Mouse (Mus musculus): ENCODE results near the gene Urad. TPM values are rescaled to one million over a fixed set of nuclear protein-coding genes. Genes with fewer than 3 reads are reported as not detected.

The Urad gene
- polyA plus RNA-seq, 1 experiment = not detected

- no peak overlapping the region for H3K27ac ChIP-seq (replicated peaks; ENCODE audit: low read depth, low read length)
- no peak overlapping the region for H3K4me3 ChIP-seq (ENCODE audit: insufficient read depth, low read depth, low read length)
- H3K4me1 ChIP-seq (ENCODE audit: control insufficient read depth, insufficient read depth, insufficient read length, low read length) = no peaks in the 10 kb centered on the region
These were observed 9.2 kb downstream of the Urad start for GRCm38 (mm10) chr5:147312830-147313685.

DNA sequence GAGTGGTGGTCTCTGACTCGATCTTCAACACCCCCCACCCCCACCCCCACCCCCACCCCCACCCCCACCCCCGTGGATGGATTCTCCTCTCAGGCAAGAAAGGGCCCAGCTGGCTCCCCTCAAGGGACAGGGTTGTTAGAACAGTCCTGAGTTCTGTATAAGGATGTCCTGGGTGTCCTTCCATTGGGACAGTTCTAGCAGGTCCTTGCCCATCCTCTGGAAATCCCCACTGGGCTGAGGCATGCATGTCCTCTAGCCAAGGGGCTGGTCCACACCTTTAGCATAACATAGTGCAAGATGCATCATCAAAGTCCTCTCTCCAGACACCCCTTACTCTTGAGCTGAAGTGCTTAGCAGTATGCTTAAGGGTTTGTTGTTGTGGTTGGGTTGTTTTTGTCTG lies 12.5 kb downstream of the Urad start:
- Histone ChIP-seq H3K4me1 (ENCODE audit: control insufficient read depth, insufficient read depth, insufficient read length, low read length) (no peaks in the 10 kb centered on the region), H3K27ac (replicated peaks; ENCODE audit: low read depth, low read length) (no peak overlapping the region), H3K4me3 (ENCODE audit: insufficient read depth, low read depth, low read length) (no peak overlapping the region)

DNA sequence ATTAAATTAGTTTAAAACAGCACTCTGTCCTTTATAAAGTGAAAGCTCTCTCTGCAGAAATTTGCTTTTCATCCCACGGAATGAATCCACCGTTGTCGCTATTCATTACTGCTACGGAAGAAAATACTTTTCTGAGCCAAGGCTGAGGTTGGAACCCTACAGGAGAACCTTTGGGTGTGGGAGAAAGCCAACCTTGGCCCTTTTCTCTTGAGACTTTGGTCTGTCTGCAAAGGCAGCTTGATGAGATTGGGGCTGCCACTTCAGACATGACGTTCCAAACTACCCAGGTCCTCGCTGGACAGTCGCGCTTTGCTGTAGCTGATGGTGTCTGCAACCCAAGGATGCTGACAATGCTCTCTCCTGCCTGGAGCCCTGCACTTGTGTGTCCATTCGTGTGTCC lies 13.8 kb downstream of the Urad start:
- Histone ChIP-seq H3K27ac (replicated peaks; ENCODE audit: low read depth, low read length) (no peak overlapping the region), H3K4me3 (ENCODE audit: insufficient read depth, low read depth, low read length) (no peak overlapping the region), H3K4me1 (ENCODE audit: control insufficient read depth, insufficient read depth, insufficient read length, low read length) (no peaks in the 10 kb centered on the region)

DNA sequence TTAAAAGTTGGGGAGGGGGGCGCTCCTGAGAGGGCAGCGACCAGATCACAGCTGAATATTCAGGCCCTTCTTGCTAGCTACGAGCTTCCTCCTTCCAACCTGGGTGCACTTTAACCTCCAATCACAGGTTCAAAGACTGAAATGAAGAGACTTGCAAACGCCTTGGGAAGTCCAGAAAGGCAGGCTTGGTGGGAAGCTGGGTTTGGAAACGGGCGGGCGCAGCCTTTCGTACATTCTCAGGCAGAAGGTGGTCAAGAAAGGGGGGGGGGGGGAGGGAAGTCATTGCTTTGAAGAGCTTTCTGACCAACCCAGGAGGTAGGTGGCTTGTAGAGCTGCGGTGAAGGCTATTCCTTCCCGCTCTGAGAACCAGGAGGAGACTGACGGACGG lies 14.8 kb downstream of the Urad start:
- Histone ChIP-seq H3K4me3 (ENCODE audit: insufficient read depth, low read depth, low read length) (no peak overlapping the region), H3K27ac (replicated peaks; ENCODE audit: low read depth, low read length) (no peak overlapping the region), H3K4me1 (ENCODE audit: control insufficient read depth, insufficient read depth, insufficient read length, low read length) (no peaks in the 10 kb centered on the region)

GRCm38 (mm10) chr5:147306638-147307397 lies 15.4 kb downstream of the Urad start, which contains the start of gene Cdx2:
Cdx2 (minus strand) TSS chr5:147307270.
- H3K4me3 ChIP-seq (ENCODE audit: insufficient read depth, low read depth, low read length) = no peak within 1 kb of the TSS
- H3K4me1 ChIP-seq (ENCODE audit: control insufficient read depth, insufficient read depth, insufficient read length, low read length) = no peaks in the 10 kb centered on the region
- no peak within 1 kb of the TSS for H3K27ac ChIP-seq (replicated peaks; ENCODE audit: low read depth, low read length)

GRCm38 (mm10) chr5:147305856-147306637 lies 16.2 kb downstream of the Urad start:
- no peak overlapping the region for H3K4me3 ChIP-seq (ENCODE audit: insufficient read depth, low read depth, low read length)
- H3K4me1 ChIP-seq (ENCODE audit: control insufficient read depth, insufficient read depth, insufficient read length, low read length) = no peaks in the 10 kb centered on the region
- H3K27ac ChIP-seq (replicated peaks; ENCODE audit: low read depth, low read length) = no peak overlapping the region

- Histone ChIP-seq H3K4me1 (ENCODE audit: control insufficient read depth, insufficient read depth, insufficient read length, low read length) (no peaks in the 10 kb centered on the region), H3K27ac (replicated peaks; ENCODE audit: low read depth, low read length) (no peak overlapping the region), H3K4me3 (ENCODE audit: insufficient read depth, low read depth, low read length) (no peak overlapping the region)
These were observed 17.1 kb downstream of the Urad start for GRCm38 (mm10) chr5:147305166-147305565.

- Histone ChIP-seq H3K27ac (replicated peaks; ENCODE audit: low read depth, low read length) (no peak overlapping the region), H3K4me3 (ENCODE audit: insufficient read depth, low read depth, low read length) (no peak overlapping the region), H3K4me1 (ENCODE audit: control insufficient read depth, insufficient read depth, insufficient read length, low read length) (no peaks in the 10 kb centered on the region)
These were observed 17.7 kb downstream of the Urad start for GRCm38 (mm10) chr5:147304276-147305155.

- Histone ChIP-seq H3K4me3 (ENCODE audit: insufficient read depth, low read depth, low read length) (no peak overlapping the region), H3K4me1 (ENCODE audit: control insufficient read depth, insufficient read depth, insufficient read length, low read length) (no peaks in the 10 kb centered on the region), H3K27ac (replicated peaks; ENCODE audit: low read depth, low read length) (no peak overlapping the region)
These were observed 19.4 kb downstream of the Urad start for GRCm38 (mm10) chr5:147302746-147303400.

GRCm38 (mm10) chr5:147302141-147302540 lies 20.1 kb downstream of the Urad start:
- Histone ChIP-seq H3K27ac (replicated peaks; ENCODE audit: low read depth, low read length) (no peak overlapping the region), H3K4me3 (ENCODE audit: insufficient read depth, low read depth, low read length) (no peak overlapping the region), H3K4me1 (ENCODE audit: control insufficient read depth, insufficient read depth, insufficient read length, low read length) (no peaks in the 10 kb centered on the region)

GRCm38 (mm10) chr5:147301781-147302070 lies 20.5 kb downstream of the Urad start:
- Histone ChIP-seq H3K4me1 (ENCODE audit: control insufficient read depth, insufficient read depth, insufficient read length, low read length) (no peaks in the 10 kb centered on the region), H3K4me3 (ENCODE audit: insufficient read depth, low read depth, low read length) (no peak overlapping the region)

DNA sequence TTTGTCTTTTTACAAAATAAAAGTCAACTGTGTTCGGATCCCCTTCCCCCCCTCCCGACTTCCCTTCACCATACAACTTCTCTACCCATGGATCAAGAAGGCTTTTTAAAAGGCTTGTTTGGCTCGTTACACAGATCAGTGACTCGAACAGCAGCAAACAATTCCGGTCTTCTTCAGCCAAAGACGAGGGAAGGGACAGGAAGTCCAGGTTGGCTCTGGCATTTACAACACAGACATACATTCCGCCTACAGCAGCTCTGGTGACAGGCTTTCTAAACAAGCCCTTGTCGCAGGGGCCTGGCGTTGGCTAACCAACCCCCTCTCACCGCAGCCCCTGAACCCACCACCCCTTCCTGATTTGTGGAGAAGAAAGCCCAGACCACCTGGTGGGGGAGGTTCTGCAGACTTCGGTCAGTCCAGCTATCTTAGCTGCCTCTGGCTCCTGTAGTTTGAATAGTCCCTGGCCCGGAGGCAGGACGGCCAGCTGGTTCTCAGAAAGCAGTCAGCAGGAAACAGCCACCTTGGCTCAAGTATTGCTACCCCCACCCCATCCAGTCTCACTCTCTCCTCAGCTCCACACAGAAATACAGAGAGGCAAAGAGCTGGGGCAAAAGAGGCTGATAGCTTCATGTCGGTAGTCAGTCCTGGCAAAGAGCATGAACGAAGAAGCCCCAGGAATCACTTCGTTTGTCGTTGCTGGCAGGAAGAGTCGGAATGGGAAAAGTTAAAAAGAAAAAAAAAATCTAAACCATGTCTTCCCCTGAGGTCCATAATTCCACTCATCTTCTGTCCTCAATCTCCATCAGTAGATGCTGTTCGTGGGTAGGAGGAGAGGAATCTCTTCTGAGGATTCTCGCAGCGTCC lies 21.1 kb downstream of the Urad start:
- Histone ChIP-seq H3K4me1 (ENCODE audit: control insufficient read depth, insufficient read depth, insufficient read length, low read length) (no peaks in the 10 kb centered on the region), H3K27ac (replicated peaks; ENCODE audit: low read depth, low read length) (no peak overlapping the region)

More at GRCm38 (mm10) chr5:147301781-147302070, 20.5 kb downstream of the Urad start:
- H3K27ac ChIP-seq (replicated peaks; ENCODE audit: low read depth, low read length) = no peak overlapping the region

GRCm38 (mm10) chr5:147300001-147300363 lies 22.3 kb downstream of the Urad start:
- Histone ChIP-seq H3K27ac (replicated peaks; ENCODE audit: low read depth, low read length) (no peak overlapping the region), H3K4me1 (ENCODE audit: control insufficient read depth, insufficient read depth, insufficient read length, low read length) (no peaks in the 10 kb centered on the region), H3K4me3 (ENCODE audit: insufficient read depth, low read depth, low read length) (no peak overlapping the region)

More for the DNA sequence above, 21.1 kb downstream of the Urad start:
- H3K4me3 ChIP-seq (ENCODE audit: insufficient read depth, low read depth, low read length) = no peak overlapping the region
